Mouse (Mus musculus) kidney, postnatal 36 days (tissue): ENCODE results near the gene Anks4b.

ENCODE experiments used
- DNase-seq, 2 experiments: peaks; one replicate each; pipeline ENCODE4 v3.0.0; 2021 to 2022; ENCODE audit warnings: mixed read lengths in 2 of 2

Gene Anks4b

GRCm38 (mm10) chr7:120189369-120190149, 15.9 kb downstream of the Anks4b start:
- DNase-seq = peak; percentile 79 to 89

GRCm38 (mm10) chr7:120190150-120190665, 16.6 kb downstream of the Anks4b start:
- DNase-seq = peak; percentile 86 to 91

GRCm38 (mm10) chr7:120192207-120192606, 18.5 kb downstream of the Anks4b start:
- no peak for DNase-seq

GRCm38 (mm10) chr7:120192816-120193215, 19.2 kb downstream of the Anks4b start:
- no peak for DNase-seq

GRCm38 (mm10) chr7:120195207-120195606, 21.5 kb downstream of the Anks4b start:
- no peak for DNase-seq

- peak; percentile 83 to 84 for DNase-seq
Observed at GRCm38 (mm10) chr7:120201231-120201744, 27.6 kb downstream of the Anks4b start.

- peak in 1 of 2 experiments; percentile 49 for DNase-seq
Observed at GRCm38 (mm10) chr7:120201771-120202170, 28.1 kb downstream of the Anks4b start, which contains the start of gene Crym. TSS of gene Crym (minus strand) at chr7:120202111.

- peak; percentile 85 to 94 for DNase-seq
Observed at GRCm38 (mm10) chr7:120203789-120204188, 30.1 kb downstream of the Anks4b start, which contains the start of gene Abca14. TSS of gene Abca14 (plus strand) at chr7:120203961.

- no peak for DNase-seq
Observed at GRCm38 (mm10) chr7:120205989-120206388, 32.3 kb downstream of the Anks4b start.

- DNase-seq = no peak
Observed at GRCm38 (mm10) chr7:120228541-120228940, 54.9 kb downstream of the Anks4b start.
